Mouse (Mus musculus) heart, adult 2 months (tissue): Measurements from ENCODE around the gene Gm21783.
"Not testable (repeated sequence)": the region's sequence is repeated elsewhere in the genome, so short reads cannot be mapped to it uniquely, and the experiment has no call there.

ENCODE experiments used
- CTCF ChIP-seq: fragments of 200-600 bp; IDR thresholded peaks from 2 replicates; pipeline ENCODE4 v1.8.1; 2022; ENCODE audit warnings: antibody characterized with exemption, mild to moderate bottlenecking, moderate library complexity
- POLR2A ChIP-seq: fragments of 200-500 bp; IDR thresholded peaks from 2 replicates; pipeline ENCODE4 v1.6.1; 2011; ENCODE audit warnings: mild to moderate bottlenecking, low read depth, low read length, control low read depth; ENCODE audit not compliant: insufficient read depth

GRCm38 (mm10) chrY:44981163-44981562 is at the start of gene Gm21783:
- TF ChIP-seq POLR2A, CTCF: not testable (repeated sequence)
